Mouse (Mus musculus) liver, postnatal 0 days (tissue): ENCODE measurements around the gene Slc25a12.

Source experiments
- CTCF ChIP-seq: sonication (generic); IDR thresholded peaks from 2 replicates; pipeline ENCODE4 v1.5.1; 2016; ENCODE audit warnings: antibody characterized with exemption, low read depth
- EP300 ChIP-seq: IDR thresholded peaks from 2 replicates; pipeline ENCODE4 v1.6.1; 2016; ENCODE audit warnings: antibody characterized with exemption, low read depth, mild to moderate bottlenecking

DNA sequence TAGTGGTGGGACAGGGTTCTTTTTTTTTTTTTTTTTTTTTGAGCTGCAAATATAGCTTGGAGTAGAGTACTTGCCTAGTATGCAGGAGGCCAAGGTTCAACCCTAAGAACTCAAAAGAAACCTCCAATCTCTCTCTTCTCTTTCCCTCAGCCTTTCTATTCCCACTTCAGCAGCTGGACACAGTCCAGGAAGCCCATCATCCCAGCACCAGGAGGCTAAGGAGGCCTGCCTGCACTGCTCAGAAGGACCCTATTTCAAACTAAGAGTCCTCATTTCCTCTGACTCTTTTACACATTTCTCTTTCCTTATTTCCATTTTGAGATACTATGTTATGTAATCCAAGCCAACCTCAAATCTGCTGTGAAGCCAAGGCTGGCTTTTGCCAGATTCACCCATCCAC, 64.3 kb downstream of the Slc25a12 start:
- no peak for TF ChIP-seq CTCF
- TF ChIP-seq EP300, result no peak
